Mouse (Mus musculus) inflammation-experienced regulatory T-cells, adult 16 weeks (primary cell): ENCODE results near the gene Myadml2. TPM values are rescaled to one million over a fixed set of nuclear protein-coding genes. Genes with fewer than 3 reads are reported as not detected.

Experiments
- polyA plus RNA-seq: library from polyadenylated mRNA; unstranded; fragments of 100-300 nt; shearing (Covaris generic); gene quantifications from one replicate; pipeline ENCODE4 v1.2.1, GENCODE M21; 2017

Myadml2 gene
- polyA plus RNA-seq, result not detected

DNA sequence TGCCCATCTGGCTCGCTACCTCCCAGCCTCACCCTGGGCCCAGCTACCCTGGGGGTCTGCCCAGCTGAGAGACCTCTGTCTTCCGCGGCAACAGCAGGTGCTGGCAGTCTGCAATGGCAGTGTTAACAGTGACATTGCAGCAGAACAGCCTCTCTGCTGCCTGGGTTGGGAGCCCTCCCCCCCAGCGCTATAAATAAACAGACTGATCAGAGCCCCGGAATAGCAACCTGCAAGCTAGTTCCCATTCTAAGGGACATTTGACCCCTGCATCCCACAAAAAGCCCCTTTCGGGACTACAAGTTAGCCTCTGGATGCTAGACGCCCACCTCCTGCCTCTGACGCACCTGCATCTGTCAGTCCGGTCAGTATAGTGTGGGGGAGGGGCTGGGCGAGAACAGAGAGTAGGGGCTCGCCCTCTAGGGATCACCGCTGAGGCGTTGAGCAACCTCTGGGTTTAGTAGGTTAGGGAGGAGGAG is at the start of gene Myadml2:
Gene Myadml2, minus strand, starts transcription at position 158 of the 476 bp plus-strand sequence.

DNA sequence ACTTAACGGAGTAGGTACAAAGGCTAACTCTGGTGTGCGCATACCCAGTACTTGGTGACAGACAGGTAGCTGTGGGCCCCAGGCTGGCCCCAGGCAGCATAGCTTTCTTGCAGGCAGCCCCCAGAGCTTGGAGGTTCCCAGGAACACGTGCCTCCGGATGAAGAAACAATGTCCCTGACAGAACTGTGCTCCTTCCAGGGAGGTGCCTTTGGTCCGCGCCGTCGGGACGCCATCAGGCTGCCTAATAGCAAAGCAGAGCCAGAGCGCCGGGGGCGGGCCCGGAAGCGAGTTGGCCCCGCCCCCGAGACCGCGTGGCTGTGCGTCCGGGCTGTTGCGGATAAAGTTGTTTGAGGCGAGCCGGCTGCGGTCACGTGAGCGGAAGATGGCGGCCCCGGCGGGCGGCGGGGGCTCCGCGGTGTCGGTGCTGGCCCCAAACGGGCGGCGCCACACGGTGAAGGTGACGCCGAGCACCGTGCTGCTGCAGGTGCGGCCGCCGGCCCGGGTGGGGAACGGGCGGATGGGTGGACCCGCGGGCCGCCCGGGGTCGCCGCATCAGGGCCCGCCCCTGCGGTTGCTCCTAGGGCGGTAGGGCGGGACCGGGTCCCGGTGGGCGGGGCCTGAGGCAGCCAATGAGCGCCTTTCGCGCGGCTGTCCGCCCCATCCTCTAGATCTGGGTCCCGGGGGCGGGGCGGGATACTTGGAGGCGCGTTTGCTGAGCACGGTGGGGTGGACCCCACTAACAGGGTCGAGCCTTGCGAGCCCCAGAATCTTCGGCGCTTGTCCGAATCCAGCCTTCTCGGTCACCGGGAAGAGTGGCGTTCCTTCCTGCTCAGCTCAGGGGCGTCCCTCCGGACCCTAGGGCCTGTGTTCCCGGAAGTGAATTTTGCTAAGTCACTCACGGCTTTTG is 25.0 kb upstream of the Myadml2 start, which contains the start of gene Aspscr1:
Gene Aspscr1, plus strand, starts transcription at position 287 of the 907 bp plus-strand sequence.

DNA sequence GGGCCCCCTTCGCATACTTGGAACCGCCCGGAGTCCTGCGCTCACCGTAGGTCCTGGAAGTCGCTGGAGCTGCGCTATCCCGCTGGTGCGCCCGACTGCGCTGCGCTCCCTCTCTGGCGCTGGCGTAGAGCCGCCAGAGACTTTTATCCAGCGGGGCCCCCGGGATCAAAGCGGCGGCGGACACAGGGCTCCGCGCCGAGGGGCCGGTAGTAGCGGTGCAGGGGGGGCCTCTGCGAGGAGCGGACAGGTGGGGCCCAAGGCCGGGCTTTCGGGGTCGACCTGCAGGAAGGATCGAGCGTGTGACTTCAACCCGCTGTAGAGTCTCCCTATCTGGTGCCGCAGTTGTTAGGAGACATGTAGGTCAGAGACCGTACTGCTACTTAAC is 13.1 kb upstream of the Myadml2 start, which contains the start of gene Notum:
Gene Notum, minus strand, starts transcription at position 100 of the 385 bp plus-strand sequence.

DNA sequence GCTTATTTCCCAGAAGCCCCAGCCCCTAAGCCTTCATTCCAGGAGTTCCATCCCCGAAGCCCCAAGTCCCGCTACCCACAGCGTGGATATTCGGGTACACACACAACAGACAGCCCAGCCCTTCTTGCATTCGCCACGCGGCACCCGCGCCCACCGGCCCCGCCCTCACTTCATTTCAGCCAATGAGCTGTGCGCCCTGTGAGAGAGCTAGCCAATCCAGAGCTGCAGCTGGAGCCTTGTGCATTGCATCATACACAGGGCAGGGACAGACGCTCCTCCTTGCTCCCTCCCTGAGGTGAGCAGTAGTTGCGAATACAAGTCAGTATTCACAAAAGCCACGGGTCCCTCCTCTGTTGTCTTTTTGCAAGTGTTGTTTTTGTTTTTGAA is 4.4 kb downstream of the Myadml2 start, which contains the start of gene Pycr1:
Gene Pycr1, minus strand, starts transcription at position 169 of the 387 bp plus-strand sequence.

DNA sequence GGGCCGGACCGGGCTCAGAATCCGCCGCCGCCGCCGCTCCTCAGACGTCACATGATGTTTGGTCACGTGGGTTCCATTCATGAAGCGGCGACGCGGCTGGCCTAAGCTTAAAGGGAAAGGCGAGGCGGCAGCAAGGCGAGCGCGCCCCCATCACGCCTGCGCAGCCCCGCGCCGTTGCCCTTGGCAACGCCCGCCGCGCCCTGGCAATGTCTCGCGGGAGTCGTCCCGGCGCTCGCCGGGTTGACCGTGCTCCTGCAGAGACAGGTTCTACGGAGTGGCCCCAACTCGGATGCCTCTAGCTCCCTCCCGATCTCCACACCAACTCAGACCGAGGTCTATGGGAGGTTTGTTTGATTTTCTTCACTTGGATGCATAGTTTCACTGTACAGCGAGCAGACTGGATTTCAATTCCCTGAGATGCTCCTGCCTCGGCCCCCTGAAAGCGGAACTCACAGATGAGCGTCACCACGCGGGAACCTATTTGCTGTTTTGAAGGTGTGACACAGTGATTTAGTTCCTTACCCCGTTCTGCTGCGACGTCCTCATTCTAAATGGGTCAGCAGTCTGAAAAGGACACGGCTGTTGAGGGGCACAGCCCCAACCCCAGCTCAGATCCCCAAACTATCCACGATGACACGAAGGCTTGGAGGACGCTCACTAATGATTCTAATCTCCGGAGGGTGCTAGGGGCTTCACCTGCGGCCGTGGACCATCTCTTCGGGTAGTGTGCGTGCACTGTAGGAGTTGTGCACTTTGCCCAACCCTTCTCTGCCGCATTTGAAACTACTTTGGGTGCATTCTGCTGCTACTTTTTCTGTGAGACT is 14.2 kb downstream of the Myadml2 start, which contains the start of gene Mafg:
Gene Mafg, minus strand, starts transcription at position 81 of the 824 bp plus-strand sequence.

DNA sequence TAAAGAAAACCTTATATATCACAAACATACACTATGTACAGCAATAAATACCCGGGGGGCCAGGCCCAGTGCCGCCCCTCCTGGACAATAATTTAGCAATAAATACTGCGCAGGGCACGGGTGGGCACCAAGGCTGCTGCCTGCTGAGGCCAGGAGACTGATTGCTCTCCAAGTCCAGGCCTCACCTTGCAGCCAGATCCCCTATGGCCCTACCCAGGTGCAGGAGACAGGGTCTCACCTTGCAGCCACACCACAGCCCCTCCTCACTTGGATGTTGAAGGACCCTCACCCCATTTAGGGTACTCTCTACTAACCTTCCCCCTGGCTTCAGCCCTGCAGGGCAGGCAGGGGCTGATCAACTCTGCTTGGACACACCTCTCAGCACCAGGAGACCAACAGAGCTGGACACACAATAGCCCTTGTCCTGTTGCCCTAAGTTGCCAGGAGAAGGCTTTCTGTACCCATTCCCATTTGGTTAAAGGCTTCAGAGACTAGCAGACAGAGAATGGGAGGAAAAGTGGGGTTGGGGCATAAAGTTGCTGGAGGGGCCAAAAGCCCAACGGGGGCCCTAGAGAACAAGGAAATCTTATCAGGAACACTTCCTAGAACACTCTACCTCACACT is 22.7 kb downstream of the Myadml2 start, which contains the start of gene Sirt7:
Gene Sirt7, minus strand, starts transcription at position 89 of the 624 bp plus-strand sequence.

DNA sequence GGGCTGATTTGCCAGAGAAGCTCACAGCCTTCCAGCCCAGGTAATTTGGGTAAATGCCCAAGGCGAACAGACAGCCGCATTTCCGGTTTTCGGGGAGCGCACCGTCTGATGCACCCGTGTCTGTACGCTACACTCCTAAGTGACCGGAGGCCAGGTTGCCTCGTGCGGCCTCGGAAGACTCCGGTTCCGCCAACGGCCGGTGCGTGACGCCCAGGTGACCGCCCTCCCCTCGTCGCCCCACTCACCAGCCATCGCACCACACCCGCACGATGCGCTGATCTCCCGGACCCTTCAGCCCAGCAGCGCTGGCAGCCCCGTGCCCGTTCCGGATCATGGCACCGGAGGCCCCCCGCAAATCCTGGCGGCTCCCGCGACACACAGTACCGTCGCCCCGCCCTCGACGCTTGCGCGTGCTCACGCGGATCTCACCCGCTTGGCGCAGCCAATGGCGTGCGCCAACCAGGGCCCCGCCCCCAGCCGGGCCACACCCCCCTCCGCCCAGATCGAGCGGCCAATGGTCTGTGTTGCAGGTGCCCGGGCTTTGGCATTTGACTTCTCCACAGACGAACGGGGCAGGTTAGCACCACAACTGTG is 30.3 kb downstream of the Myadml2 start, which contains the start of gene Pcyt2:
Gene Pcyt2, minus strand, starts transcription at position 418 of the 594 bp plus-strand sequence.

DNA sequence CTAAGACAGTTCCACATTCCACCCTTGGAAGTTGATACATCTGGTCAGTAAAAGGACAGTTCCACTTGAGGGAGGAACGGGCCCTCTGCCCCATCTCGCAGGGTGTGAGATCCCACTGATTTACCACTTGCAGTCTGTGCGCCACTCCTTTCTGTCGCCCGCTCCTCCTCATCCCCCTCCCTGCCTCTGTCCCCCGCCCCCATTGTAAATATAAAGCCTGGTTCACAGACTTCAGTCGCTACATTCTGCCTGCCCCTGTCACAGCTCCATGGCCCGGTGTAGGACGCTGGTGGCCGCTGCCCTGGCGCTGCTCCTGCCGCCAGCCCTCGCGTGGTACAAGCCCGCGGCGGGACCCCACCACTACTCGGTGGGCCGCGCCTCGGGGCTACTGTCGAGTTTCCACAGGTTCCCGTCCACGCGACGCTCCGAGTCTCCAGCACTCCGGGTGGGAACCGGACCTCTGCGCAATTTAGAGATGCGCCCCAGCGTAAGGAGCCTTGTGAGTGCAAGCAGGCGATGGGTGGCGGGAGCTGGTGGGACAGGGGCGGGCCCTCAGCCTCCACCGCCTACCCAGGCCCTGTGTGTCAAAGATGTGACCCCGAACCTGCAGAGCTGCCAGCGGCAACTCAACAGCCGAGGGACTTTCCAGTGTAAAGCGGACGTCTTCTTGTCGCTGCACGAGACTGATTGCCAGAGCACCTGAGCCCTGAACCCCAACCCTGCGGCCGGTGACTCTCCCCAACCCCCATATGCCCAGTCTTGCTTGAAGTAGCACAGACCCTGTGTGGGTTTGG is 39.5 kb downstream of the Myadml2 start, which contains the start of gene Npb:
Gene Npb, plus strand, starts transcription at position 237 of the 794 bp plus-strand sequence.

DNA sequence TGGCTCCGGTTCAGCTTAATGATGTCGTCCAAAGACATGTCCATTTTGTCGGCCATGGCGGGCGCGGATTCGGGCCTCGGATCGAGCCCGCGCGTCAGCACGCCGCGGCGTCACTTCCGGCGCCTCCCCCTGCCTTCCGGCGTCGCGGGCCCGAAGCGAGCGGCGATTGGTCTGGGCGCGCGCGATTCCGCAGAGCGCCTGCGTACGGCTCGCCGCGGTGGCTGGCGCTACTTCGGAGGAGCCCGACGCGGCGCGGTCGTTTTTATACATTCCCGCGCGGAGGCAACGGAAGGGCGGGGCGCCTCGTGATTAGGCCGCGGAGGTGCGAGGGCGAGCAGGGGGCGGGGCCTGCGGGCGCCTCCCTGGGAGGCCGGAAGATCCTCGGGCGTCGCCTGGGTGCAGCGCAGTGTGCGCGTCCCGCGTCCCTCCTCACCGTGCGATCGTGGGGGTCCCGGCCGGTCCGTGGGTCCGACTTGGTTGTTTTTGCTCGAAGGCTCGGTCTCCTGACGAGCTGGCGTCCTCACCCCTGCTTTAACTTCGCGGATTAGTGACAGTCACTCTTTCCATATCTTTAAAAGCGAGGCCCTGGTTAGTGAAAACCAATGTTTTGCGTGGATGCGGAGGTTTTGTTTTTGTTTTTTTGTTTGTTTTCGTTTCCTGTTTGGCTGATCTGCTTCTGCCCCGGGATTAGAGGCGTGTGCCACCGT is 49.5 kb downstream of the Myadml2 start, which contains the start of the genes Alyref and Anapc11:
Gene Alyref, minus strand, starts transcription at position 83 of the 707 bp plus-strand sequence.
Gene Anapc11, plus strand, starts transcription at position 139 of the 707 bp plus-strand sequence.

Other genes starting within 250 kb of the Myadml2 start
- 13.7 TPM for gene Nploc4, start 210.4 kb downstream of the Myadml2 start, polyA plus RNA-seq
- not detected for gene Tspan10, start 205.5 kb downstream of the Myadml2 start, polyA plus RNA-seq
- 0.68 TPM for gene Pde6g, start 194.7 kb downstream of the Myadml2 start, polyA plus RNA-seq
- gene Oxld1, start 190.1 kb downstream of the Myadml2 start, polyA plus RNA-seq, result 11.5 TPM
- gene Ccdc137, start 190.0 kb downstream of the Myadml2 start, polyA plus RNA-seq, result 55.1 TPM
- gene Arl16, start 180.6 kb downstream of the Myadml2 start, polyA plus RNA-seq, result 47.8 TPM
- 76.5 TPM for gene Mrpl12, start 163.5 kb downstream of the Myadml2 start, polyA plus RNA-seq
- 15.4 TPM for gene Slc25a10, start 156.3 kb downstream of the Myadml2 start, polyA plus RNA-seq
- gene Gcgr, start 117.5 kb downstream of the Myadml2 start, polyA plus RNA-seq, result not detected
- gene Mcrip1, start 98.4 kb downstream of the Myadml2 start, polyA plus RNA-seq, result 124 TPM
- not detected for gene Ppp1r27, start 97.0 kb downstream of the Myadml2 start, polyA plus RNA-seq
- 279 TPM for gene P4hb, start 74.9 kb downstream of the Myadml2 start, polyA plus RNA-seq
- gene Arhgdia, start 66.5 kb downstream of the Myadml2 start, polyA plus RNA-seq, result 896 TPM
- 6.6 TPM for gene Alyref, start 49.8 kb downstream of the Myadml2 start, polyA plus RNA-seq
- gene Anapc11, start 49.7 kb downstream of the Myadml2 start, polyA plus RNA-seq, result 129 TPM
- gene Npb, start 39.7 kb downstream of the Myadml2 start, polyA plus RNA-seq, result 1.3 TPM
- 170 TPM for gene Pcyt2, start 30.2 kb downstream of the Myadml2 start, polyA plus RNA-seq
- 233 TPM for gene Sirt7, start 22.9 kb downstream of the Myadml2 start, polyA plus RNA-seq
- 12.0 TPM for gene Mafg, start 14.6 kb downstream of the Myadml2 start, polyA plus RNA-seq
- gene Pycr1, start 4.4 kb downstream of the Myadml2 start, polyA plus RNA-seq, result 1.00 TPM
- not detected for gene Notum, start 13.0 kb upstream of the Myadml2 start, polyA plus RNA-seq
- 141 TPM for gene Aspscr1, start 24.8 kb upstream of the Myadml2 start, polyA plus RNA-seq
- 128 TPM for gene Cenpx, start 65.6 kb upstream of the Myadml2 start, polyA plus RNA-seq
- 84.9 TPM for gene Lrrc45, start 65.8 kb upstream of the Myadml2 start, polyA plus RNA-seq
- gene Rac3, start 73.3 kb upstream of the Myadml2 start, polyA plus RNA-seq, result 0.27 TPM
- 26.0 TPM for gene Dcxr, start 79.1 kb upstream of the Myadml2 start, polyA plus RNA-seq
- gene Cbr2, start 84.0 kb upstream of the Myadml2 start, polyA plus RNA-seq, result not detected
- 34.4 TPM for gene Hmga1b, start 114.6 kb upstream of the Myadml2 start, polyA plus RNA-seq
- gene Rfng, start 136.0 kb upstream of the Myadml2 start, polyA plus RNA-seq, result 3.2 TPM
- gene Gps1, start 136.1 kb upstream of the Myadml2 start, polyA plus RNA-seq, result 168 TPM
- gene Dus1l, start 148.2 kb upstream of the Myadml2 start, polyA plus RNA-seq, result 80.7 TPM
- gene Fasn, start 176.4 kb upstream of the Myadml2 start, polyA plus RNA-seq, result 54.9 TPM